Mouse (Mus musculus): Measurements from ENCODE around the gene Syndig1. TPM values are rescaled to one million over a fixed set of nuclear protein-coding genes. Genes with fewer than 3 reads are reported as not detected.

Syndig1 gene
- polyA plus RNA-seq, 1 experiment from 2014 or later: 9.8 TPM

DNA sequence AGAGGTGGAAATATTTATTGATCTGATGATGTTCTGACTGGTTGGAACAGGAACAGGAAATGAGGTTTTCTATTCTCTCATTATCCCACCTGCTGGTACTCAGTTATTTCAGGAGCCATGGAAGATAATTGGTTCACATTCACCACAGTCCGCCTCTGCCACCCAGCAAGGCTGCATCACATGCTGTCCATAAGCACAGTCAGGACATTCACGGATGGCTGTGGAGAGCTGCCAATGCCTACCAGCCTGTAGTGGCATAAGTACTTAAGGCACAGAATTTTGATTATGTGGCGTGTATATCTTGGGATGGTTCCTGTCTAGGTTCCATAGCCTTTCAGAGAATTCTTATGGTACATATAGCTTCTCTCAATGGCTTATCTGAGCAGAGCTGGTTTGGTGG is 32.0 kb downstream of the Syndig1 start:
- Histone ChIP-seq H3K9ac (ENCODE audit: low read length) (no peak overlapping the region), H3K9me3 (ENCODE audit: control insufficient read depth, low read length) (no peaks in the 10 kb centered on the region), H3K4me1 (replicated peaks; ENCODE audit: control insufficient read depth, insufficient read depth, low read length) (no peaks in the 10 kb centered on the region), H3K27ac (ENCODE audit: low read depth) (no peak overlapping the region), H3K4me2 (ENCODE audit: low read length) (no peak overlapping the region), H3K27me3 (replicated peaks; ENCODE audit: control insufficient read depth, insufficient read depth, low read length) (no peaks in the 10 kb centered on the region), H3K4me3 (ENCODE audit: low read depth, low read length) (no peak overlapping the region), H3K36me3 (ENCODE audit: control insufficient read depth, insufficient read depth, low read length) (no peaks in the 10 kb centered on the region)
- no peak for ATAC-seq (replicated peaks; ENCODE audit: low FRiP score, low TSS enrichment, low read depth)
- WGBS: 86% methylated on average over 3 of the region's 3 CpGs
- no peak for DNase-seq (ENCODE audit: low spot score)

DNA sequence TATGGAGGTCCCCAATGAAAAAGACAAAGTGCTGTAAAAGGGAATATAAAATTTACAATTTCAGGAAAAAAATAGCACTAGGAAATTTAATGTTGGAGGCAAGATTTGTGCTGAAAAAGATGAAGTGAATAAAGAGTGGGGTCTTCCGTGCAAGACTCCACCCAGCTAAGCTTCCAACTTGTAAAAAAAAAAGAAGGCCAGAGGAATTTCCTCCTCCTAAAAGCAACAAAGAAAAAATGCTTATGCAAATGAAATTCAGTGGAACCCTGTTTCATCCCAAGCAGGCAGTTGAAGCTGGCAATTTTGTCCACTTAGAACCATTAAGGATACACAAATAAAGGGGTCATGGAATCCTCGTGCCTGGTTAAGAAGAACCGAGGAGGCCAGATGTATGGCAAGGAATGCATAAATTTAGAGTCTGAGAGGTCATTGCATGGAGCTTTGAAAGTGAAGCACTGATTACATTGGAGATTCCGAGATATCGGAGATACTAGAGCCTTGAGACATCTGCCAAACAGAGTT is 37.0 kb downstream of the Syndig1 start:
- no peaks in the 10 kb centered on the region for H3K27me3 ChIP-seq (replicated peaks; ENCODE audit: control insufficient read depth, insufficient read depth, low read length)
- DNase-seq (ENCODE audit: low spot score) (no peak), ATAC-seq (replicated peaks; ENCODE audit: low FRiP score, low TSS enrichment, low read depth) (no peak)
- H3K27ac ChIP-seq (ENCODE audit: low read depth): no peak overlapping the region
- H3K36me3 ChIP-seq (ENCODE audit: control insufficient read depth, insufficient read depth, low read length): no peaks in the 10 kb centered on the region
- H3K9me3 ChIP-seq (ENCODE audit: control insufficient read depth, low read length): no peaks in the 10 kb centered on the region
- H3K4me1 ChIP-seq (replicated peaks; ENCODE audit: control insufficient read depth, insufficient read depth, low read length): no peaks in the 10 kb centered on the region
- no peak overlapping the region for H3K9ac ChIP-seq (ENCODE audit: low read length)
- H3K4me3 ChIP-seq (ENCODE audit: low read depth, low read length): no peak overlapping the region
- 51% methylated on average over 5 of the region's 5 CpGs for WGBS
- no peak overlapping the region for H3K4me2 ChIP-seq (ENCODE audit: low read length)

DNA sequence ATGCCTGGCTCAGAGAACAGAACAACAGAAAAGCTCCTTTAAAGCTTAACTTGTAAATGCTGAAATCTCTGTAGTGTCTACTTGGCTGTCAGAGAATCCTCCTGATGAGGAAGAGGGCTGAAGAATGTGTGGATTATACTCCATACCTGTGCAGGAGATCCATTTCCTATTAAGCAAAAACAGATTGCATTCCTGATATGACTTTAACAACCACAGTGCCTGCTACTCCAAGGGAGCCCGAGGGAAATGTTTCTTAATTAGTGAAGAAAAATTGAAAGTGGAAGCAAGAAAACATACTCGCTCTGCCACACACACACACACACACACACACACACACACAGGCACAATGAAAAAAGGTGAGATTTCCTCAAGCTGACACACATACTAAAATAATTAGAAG is 41.5 kb downstream of the Syndig1 start:
- H3K9ac ChIP-seq (ENCODE audit: low read length): no peak overlapping the region
- no peaks in the 10 kb centered on the region for H3K9me3 ChIP-seq (ENCODE audit: control insufficient read depth, low read length)
- no peaks in the 10 kb centered on the region for H3K27me3 ChIP-seq (replicated peaks; ENCODE audit: control insufficient read depth, insufficient read depth, low read length)
- DNase-seq (ENCODE audit: low spot score): no peak
- H3K4me1 ChIP-seq (replicated peaks; ENCODE audit: control insufficient read depth, insufficient read depth, low read length): no peaks in the 10 kb centered on the region
- H3K4me2 ChIP-seq (ENCODE audit: low read length): no peak overlapping the region
- H3K4me3 ChIP-seq (ENCODE audit: low read depth, low read length): no peak overlapping the region
- WGBS: 69% methylated on average over 2 of the region's 2 CpGs
- no peak for ATAC-seq (replicated peaks; ENCODE audit: low FRiP score, low TSS enrichment, low read depth)
- H3K36me3 ChIP-seq (ENCODE audit: control insufficient read depth, insufficient read depth, low read length): no peaks in the 10 kb centered on the region
- H3K27ac ChIP-seq (ENCODE audit: low read depth): no peak overlapping the region

DNA sequence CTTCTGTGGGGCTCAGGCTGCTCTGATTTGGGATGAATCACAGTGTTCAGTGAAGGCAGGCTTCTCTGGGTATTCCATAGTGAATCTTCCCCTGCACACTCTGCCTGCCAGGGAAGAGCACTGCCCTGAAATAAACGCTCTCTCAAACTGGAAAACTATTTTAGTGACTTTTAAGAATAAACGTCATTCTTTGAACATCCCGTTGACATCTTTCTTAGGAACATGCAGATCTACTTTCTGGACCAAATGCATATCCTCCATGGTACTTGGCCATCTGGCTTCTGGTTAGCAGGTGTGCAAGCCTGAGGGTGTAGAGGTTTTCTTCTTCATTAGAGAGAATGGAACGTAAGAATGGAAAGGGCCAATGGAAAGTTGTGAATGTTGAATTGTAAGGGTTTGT is 43.5 kb downstream of the Syndig1 start:
- ATAC-seq (replicated peaks; ENCODE audit: low FRiP score, low TSS enrichment, low read depth) (no peak), DNase-seq (ENCODE audit: low spot score) (no peak)
- H3K9ac ChIP-seq (ENCODE audit: low read length): no peak overlapping the region
- H3K4me1 ChIP-seq (replicated peaks; ENCODE audit: control insufficient read depth, insufficient read depth, low read length): no peaks in the 10 kb centered on the region
- no peaks in the 10 kb centered on the region for H3K27me3 ChIP-seq (replicated peaks; ENCODE audit: control insufficient read depth, insufficient read depth, low read length)
- WGBS: 86% methylated on average over 4 of the region's 4 CpGs
- H3K36me3 ChIP-seq (ENCODE audit: control insufficient read depth, insufficient read depth, low read length): no peaks in the 10 kb centered on the region
- no peak overlapping the region for H3K4me2 ChIP-seq (ENCODE audit: low read length)
- no peak overlapping the region for H3K4me3 ChIP-seq (ENCODE audit: low read depth, low read length)
- H3K27ac ChIP-seq (ENCODE audit: low read depth): no peak overlapping the region
- no peaks in the 10 kb centered on the region for H3K9me3 ChIP-seq (ENCODE audit: control insufficient read depth, low read length)

DNA sequence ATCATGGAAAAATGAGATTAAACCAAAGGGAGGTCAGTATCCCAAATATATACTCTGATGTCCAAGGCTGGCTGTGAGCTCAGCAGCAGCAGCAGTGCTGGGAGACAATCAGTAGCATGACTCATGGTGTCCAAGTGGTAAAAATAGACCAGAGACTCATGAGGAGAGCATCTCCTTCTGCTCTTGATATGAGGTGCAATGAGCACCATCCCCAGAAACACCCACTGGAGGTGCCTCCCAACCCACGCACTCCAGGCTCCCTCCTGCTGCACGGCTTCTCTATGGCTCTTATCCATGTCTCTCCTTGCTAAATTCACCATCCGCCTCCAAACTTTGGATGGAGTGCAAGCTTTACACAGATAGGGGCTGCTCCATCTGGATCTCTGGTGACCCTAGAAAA is 44.3 kb downstream of the Syndig1 start:
- WGBS: 98% methylated on average over 3 of the region's 3 CpGs
- no peak overlapping the region for H3K4me3 ChIP-seq (ENCODE audit: low read depth, low read length)

DNA sequence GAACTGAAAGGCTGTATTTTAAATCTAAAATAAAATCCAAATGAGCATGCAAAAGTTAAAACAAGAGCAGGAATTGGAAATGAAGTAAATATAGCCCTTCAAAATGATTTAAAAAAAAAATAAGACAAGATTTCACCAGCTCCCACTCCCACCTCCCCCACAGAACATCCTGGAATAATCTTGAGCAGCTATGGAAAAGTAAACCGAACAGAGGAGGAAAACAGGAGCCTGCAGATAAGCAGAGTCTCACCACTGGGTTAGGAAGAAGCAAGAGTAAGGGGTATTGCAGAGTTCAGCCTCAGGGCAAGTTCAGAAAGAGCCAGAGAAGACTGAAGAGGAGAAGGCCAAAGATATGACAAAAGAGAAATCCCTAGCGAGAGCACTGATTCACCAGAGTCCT is 48.9 kb downstream of the Syndig1 start:
- Histone ChIP-seq H3K4me2 (ENCODE audit: low read length) (no peak overlapping the region), H3K27ac (ENCODE audit: low read depth) (no peak overlapping the region), H3K9me3 (ENCODE audit: control insufficient read depth, low read length) (no peaks in the 10 kb centered on the region), H3K36me3 (ENCODE audit: control insufficient read depth, insufficient read depth, low read length) (no peaks in the 10 kb centered on the region), H3K9ac (ENCODE audit: low read length) (no peak overlapping the region), H3K4me1 (replicated peaks; ENCODE audit: control insufficient read depth, insufficient read depth, low read length) (no peaks in the 10 kb centered on the region), H3K4me3 (ENCODE audit: low read depth, low read length) (no peak overlapping the region), H3K27me3 (replicated peaks; ENCODE audit: control insufficient read depth, insufficient read depth, low read length) (no peaks in the 10 kb centered on the region)
- 53% methylated on average over 2 of the region's 2 CpGs for WGBS
- DNase-seq (ENCODE audit: low spot score) (no peak), ATAC-seq (replicated peaks; ENCODE audit: low FRiP score, low TSS enrichment, low read depth) (no peak)

More for the DNA sequence above, 44.3 kb downstream of the Syndig1 start:
- no peaks in the 10 kb centered on the region for H3K4me1 ChIP-seq (replicated peaks; ENCODE audit: control insufficient read depth, insufficient read depth, low read length)
- ATAC-seq (replicated peaks; ENCODE audit: low FRiP score, low TSS enrichment, low read depth): no peak
- no peak for DNase-seq (ENCODE audit: low spot score)
- H3K9ac ChIP-seq (ENCODE audit: low read length): no peak overlapping the region
- H3K27ac ChIP-seq (ENCODE audit: low read depth): no peak overlapping the region
- no peak overlapping the region for H3K4me2 ChIP-seq (ENCODE audit: low read length)
- H3K9me3 ChIP-seq (ENCODE audit: control insufficient read depth, low read length): no peaks in the 10 kb centered on the region
- H3K36me3 ChIP-seq (ENCODE audit: control insufficient read depth, insufficient read depth, low read length): no peaks in the 10 kb centered on the region
- no peaks in the 10 kb centered on the region for H3K27me3 ChIP-seq (replicated peaks; ENCODE audit: control insufficient read depth, insufficient read depth, low read length)

DNA sequence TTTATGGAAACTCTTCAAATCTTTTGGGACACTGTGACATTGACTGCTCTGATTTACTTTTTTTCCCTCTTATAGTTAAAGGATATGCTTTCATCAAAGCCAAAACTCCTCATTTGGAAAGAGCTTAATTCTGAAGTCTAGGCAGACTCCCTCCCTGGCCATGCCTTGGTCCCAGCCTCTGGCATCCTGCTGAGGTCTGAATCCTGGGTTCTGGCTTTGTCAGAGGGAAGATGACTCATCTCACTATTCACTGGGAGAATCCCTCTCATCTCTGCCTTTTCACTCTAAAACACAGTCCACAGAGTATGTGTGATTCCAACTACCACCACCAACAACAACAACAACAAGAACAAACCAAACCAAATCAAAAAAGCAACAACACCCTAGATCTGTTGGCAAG is 58.6 kb downstream of the Syndig1 start:
- no peaks in the 10 kb centered on the region for H3K36me3 ChIP-seq (ENCODE audit: control insufficient read depth, insufficient read depth, low read length)
- ATAC-seq (replicated peaks; ENCODE audit: low FRiP score, low TSS enrichment, low read depth) (no peak), DNase-seq (ENCODE audit: low spot score) (no peak)
- H3K27me3 ChIP-seq (replicated peaks; ENCODE audit: control insufficient read depth, insufficient read depth, low read length): no peaks in the 10 kb centered on the region
- H3K27ac ChIP-seq (ENCODE audit: low read depth): no peak overlapping the region
- H3K4me2 ChIP-seq (ENCODE audit: low read length): no peak overlapping the region
- no peak overlapping the region for H3K9ac ChIP-seq (ENCODE audit: low read length)
- H3K9me3 ChIP-seq (ENCODE audit: control insufficient read depth, low read length): no peaks in the 10 kb centered on the region
- H3K4me1 ChIP-seq (replicated peaks; ENCODE audit: control insufficient read depth, insufficient read depth, low read length): no peaks in the 10 kb centered on the region
- H3K4me3 ChIP-seq (ENCODE audit: low read depth, low read length): no peak overlapping the region

DNA sequence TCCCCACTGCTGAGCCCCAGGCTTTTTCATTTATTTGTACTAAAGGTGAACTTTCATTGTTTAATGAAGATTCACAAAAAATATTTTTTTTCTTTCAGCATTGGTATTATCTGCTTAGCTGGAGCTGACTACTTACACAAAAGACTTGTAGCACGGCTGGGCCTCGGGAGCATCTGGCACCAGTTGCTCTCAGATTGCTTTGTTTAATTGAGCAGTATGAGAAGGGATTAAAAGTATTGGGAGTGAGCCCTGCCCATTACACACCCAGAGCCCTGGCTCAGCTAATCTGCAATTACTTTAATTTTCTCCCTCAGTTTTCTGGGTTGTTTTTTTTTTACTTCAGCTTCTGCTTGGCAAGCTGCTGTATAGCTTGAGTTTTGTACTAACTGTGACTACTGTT is 62.6 kb downstream of the Syndig1 start:
- Histone ChIP-seq H3K27ac (ENCODE audit: low read depth) (no peak overlapping the region), H3K4me1 (replicated peaks; ENCODE audit: control insufficient read depth, insufficient read depth, low read length) (no peaks in the 10 kb centered on the region), H3K4me3 (ENCODE audit: low read depth, low read length) (no peak overlapping the region), H3K27me3 (replicated peaks; ENCODE audit: control insufficient read depth, insufficient read depth, low read length) (no peaks in the 10 kb centered on the region), H3K9ac (ENCODE audit: low read length) (no peak overlapping the region), H3K9me3 (ENCODE audit: control insufficient read depth, low read length) (no peaks in the 10 kb centered on the region), H3K4me2 (ENCODE audit: low read length) (no peak overlapping the region), H3K36me3 (ENCODE audit: control insufficient read depth, insufficient read depth, low read length) (no peaks in the 10 kb centered on the region)
- DNase-seq (ENCODE audit: low spot score): no peak
- no peak for ATAC-seq (replicated peaks; ENCODE audit: low FRiP score, low TSS enrichment, low read depth)
- WGBS: 69% methylated on average over 2 of the region's 2 CpGs

DNA sequence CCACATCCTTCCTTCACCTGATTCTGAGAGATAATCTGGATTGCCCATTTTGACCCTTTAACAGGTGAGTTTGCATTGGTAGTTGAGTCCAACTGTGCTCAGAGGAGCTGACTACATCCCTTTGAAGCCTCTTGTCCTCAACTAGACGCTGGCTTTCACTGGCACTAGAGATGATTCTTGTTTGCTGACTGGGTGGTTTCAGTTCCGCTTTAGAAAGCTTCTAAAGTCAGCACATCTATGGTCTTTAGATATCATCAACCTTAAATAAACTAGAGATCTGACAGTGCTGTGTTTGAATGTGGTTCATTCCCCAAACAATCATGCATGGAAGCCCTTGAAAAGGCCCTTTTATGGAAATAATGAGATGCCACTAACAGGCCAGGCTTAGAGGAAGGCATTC is 67.3 kb downstream of the Syndig1 start:
- ATAC-seq (replicated peaks; ENCODE audit: low FRiP score, low TSS enrichment, low read depth) (no peak), DNase-seq (ENCODE audit: low spot score) (no peak)

More for the DNA sequence above, 67.3 kb downstream of the Syndig1 start:
- Histone ChIP-seq H3K27ac (ENCODE audit: low read depth) (no peak overlapping the region), H3K9me3 (ENCODE audit: control insufficient read depth, low read length) (no peaks in the 10 kb centered on the region), H3K4me2 (ENCODE audit: low read length) (no peak overlapping the region), H3K4me1 (replicated peaks; ENCODE audit: control insufficient read depth, insufficient read depth, low read length) (no peaks in the 10 kb centered on the region), H3K27me3 (replicated peaks; ENCODE audit: control insufficient read depth, insufficient read depth, low read length) (no peaks in the 10 kb centered on the region), H3K4me3 (ENCODE audit: low read depth, low read length) (no peak overlapping the region), H3K9ac (ENCODE audit: low read length) (no peak overlapping the region), H3K36me3 (ENCODE audit: control insufficient read depth, insufficient read depth, low read length) (no peaks in the 10 kb centered on the region)
- 72% methylated on average over 2 of the region's 2 CpGs for WGBS

All from intestine, embryonic 14.5 days (tissue).